Mouse (Mus musculus): ENCODE measurements around the gene Vmn2r77.

DNA sequence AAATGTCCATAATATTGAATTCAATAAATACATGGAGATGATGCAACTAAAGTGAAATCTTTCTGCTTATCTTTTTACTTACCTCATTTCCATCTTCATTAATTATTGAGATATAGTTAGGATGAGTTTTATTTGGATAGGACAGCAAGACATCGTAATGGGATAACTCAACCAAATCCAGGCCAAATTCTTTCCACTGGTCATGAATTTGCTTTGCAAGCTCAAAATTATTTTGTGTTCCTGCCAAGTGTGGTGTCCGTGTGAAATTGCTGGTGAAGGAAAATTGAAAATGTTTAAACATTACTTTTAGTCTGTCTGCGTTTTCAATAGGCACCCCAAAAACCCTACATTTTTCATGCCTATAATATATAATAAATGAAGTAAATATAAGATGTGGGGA, 23.2 kb upstream of the Vmn2r77 start:
- no peak for TF ChIP-seq GATA1 (IDR thresholded peaks at IDR 0.05; ENCODE audit: borderline replicate concordance, low read length)
- no peak for TF ChIP-seq FLI1 (IDR thresholded peaks at IDR 0.05; ENCODE audit: low read length)
